Mouse (Mus musculus): ENCODE results near the gene Chsy1. TPM values are rescaled to one million over a fixed set of nuclear protein-coding genes. Genes with fewer than 3 reads are reported as not detected.

Chsy1 gene
- polyA plus RNA-seq, 1 experiment from 2014 or later: 29.3 TPM

DNA sequence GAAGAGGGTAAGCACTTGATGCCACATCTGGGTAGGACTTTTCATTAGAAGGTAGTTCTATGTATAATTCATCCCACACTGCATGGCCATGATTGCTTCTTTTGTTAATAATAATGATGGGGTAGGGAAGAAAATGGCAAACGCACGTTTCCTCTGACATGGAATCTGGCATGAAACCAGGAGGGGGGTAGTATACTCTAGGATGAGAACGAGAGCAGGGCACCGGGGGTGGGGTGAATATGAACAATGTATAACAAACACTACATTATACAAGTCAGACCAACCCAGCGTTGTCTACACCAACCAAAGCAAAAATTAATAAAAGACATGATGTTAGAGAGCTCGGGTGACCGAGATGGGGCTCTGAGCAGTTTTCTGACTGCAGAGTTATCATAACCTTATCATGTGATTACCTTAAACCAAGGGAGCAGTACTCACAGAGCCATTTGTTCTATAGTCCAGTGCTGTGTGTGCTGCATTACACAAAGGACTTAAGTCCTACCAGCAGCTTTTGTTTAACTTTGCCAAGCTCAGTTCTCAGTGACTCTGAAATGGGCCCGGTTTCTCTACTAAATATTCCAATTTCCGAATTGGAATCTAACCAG is 55.2 kb downstream of the Chsy1 start:
- H3K9ac ChIP-seq (replicated peaks; ENCODE audit: low read depth, low read length): no peak overlapping the region
- WGBS: 61% methylated on average over 9 of the region's 9 CpGs
- no peak overlapping the region for H3K4me3 ChIP-seq (ENCODE audit: low read depth, low read length)
- ATAC-seq (ENCODE audit: insufficient number of reproducible peaks, insufficient read depth, low FRiP score, low read depth): no peak
- H3K4me2 ChIP-seq (replicated peaks; ENCODE audit: low read depth, low read length): no peak overlapping the region
- H3K27me3 ChIP-seq (ENCODE audit: control insufficient read depth, insufficient read depth, low read length): no peaks in the 10 kb centered on the region
- peak overlapping the region; percentile 46; the same call in 1 of the 2 replicates for H3K27ac ChIP-seq (ENCODE audit: low read length)
- no peaks in the 10 kb centered on the region for H3K36me3 ChIP-seq (ENCODE audit: control insufficient read depth, insufficient read depth, low read length)
- peaks cover 14% of the 10 kb centered on the region; the same call in 1 of the 2 replicates for H3K4me1 ChIP-seq (ENCODE audit: control insufficient read depth, insufficient read depth, low read length)
- H3K9me3 ChIP-seq (ENCODE audit: control insufficient read depth, low read depth, low read length): no peaks in the 10 kb centered on the region

DNA sequence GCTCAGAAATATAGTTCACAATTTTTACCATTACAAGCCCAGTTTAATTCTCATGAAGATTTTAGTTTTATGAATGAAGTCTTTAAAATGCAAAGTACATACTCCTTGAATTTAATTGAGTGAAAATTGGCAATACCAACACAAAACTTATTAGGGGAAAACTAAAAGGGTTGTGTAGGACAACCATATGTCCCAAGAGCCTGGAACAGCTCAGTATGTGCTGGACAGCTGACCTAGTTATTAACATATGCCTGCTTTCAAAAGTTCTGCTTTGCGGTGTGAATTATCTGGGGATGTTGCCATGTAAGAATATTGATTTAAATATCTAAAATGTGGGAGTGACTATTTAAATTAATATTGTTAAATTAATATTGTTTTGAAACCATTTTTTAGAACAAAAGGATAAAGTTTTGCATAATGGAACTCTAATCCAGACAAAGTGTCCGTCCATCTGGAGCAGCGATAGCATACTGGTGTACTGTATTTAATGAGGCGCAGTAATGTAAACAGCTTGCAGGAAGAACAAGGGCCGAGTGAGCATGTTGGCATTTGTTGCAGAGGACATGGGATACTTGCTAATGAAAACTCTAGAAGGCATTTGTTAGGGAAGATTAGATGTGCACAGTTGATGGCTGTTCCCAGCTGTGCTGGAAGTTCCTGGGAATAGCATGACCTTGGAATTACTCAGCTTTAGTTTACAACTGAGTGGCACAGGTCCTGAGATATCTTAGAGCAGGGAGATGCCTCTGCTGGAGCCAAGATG is 55.9 kb downstream of the Chsy1 start:
- Histone ChIP-seq H3K36me3 (ENCODE audit: control insufficient read depth, insufficient read depth, low read length) (no peaks in the 10 kb centered on the region), H3K4me3 (ENCODE audit: low read depth, low read length) (no peak overlapping the region), H3K9me3 (ENCODE audit: control insufficient read depth, low read depth, low read length) (no peaks in the 10 kb centered on the region), H3K27me3 (ENCODE audit: control insufficient read depth, insufficient read depth, low read length) (no peaks in the 10 kb centered on the region), H3K4me2 (replicated peaks; ENCODE audit: low read depth, low read length) (no peak overlapping the region), H3K27ac (ENCODE audit: low read length) (peak overlapping the region; percentile 46; the same call in 1 of the 2 replicates), H3K9ac (replicated peaks; ENCODE audit: low read depth, low read length) (no peak overlapping the region), H3K4me1 (ENCODE audit: control insufficient read depth, insufficient read depth, low read length) (peaks cover 14% of the 10 kb centered on the region; the same call in 1 of the 2 replicates)
- ATAC-seq (ENCODE audit: insufficient number of reproducible peaks, insufficient read depth, low FRiP score, low read depth): no peak
- 41% methylated on average over 5 of the region's 5 CpGs for WGBS

DNA sequence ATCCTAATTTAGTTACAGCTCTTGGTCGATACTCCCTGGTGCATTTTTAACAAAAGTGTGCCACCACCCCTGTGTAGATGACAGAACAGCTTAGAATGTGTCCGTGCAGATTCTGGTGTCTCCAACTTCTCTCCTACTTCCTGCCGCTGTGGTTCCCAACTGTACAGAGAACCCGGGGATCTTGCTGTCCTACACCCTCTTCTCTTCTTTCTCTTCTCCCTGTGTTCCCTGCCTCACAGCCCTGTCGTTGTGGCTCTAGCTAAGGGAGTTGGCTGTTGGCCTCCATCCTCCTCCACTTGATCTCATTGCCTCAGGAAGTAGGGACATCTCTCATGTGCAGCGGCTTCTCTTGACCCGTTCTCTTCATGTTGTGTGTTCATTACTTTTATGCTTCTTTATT is 59.6 kb downstream of the Chsy1 start:
- Histone ChIP-seq H3K36me3 (ENCODE audit: control insufficient read depth, insufficient read depth, low read length) (peaks cover 23% of the 10 kb centered on the region), H3K9ac (replicated peaks; ENCODE audit: low read depth, low read length) (no peak overlapping the region), H3K27ac (ENCODE audit: low read length) (no peak overlapping the region), H3K27me3 (ENCODE audit: control insufficient read depth, insufficient read depth, low read length) (no peaks in the 10 kb centered on the region), H3K9me3 (ENCODE audit: control insufficient read depth, low read depth, low read length) (no peaks in the 10 kb centered on the region), H3K4me3 (ENCODE audit: low read depth, low read length) (no peak overlapping the region), H3K4me1 (ENCODE audit: control insufficient read depth, insufficient read depth, low read length) (peaks cover 8% of the 10 kb centered on the region; the same call in 1 of the 2 replicates), H3K4me2 (replicated peaks; ENCODE audit: low read depth, low read length) (no peak overlapping the region)
- WGBS: 88% methylated on average over 7 of the region's 7 CpGs
- no peak for ATAC-seq (ENCODE audit: insufficient number of reproducible peaks, insufficient read depth, low FRiP score, low read depth)

DNA sequence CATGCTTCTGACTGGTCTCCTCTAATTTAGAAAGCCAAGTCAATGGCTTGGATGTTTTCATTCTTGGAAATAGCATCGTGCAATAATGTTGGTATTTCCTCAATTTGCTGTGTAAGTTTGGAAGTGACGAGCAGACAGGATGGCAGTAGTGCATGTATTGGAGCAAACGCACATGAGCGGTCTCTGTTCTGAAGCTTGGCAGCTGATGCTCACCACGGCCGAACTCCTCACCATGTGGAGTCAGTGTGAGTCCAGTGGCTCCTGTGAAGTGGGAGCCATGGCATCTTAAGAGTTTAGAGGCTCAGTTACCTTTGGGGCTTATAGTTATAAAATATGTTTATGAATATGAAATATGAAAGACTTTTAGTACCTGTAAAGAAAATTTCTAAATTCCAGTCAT is 60.2 kb downstream of the Chsy1 start:
- WGBS: 88% methylated on average over 6 of the region's 6 CpGs

DNA sequence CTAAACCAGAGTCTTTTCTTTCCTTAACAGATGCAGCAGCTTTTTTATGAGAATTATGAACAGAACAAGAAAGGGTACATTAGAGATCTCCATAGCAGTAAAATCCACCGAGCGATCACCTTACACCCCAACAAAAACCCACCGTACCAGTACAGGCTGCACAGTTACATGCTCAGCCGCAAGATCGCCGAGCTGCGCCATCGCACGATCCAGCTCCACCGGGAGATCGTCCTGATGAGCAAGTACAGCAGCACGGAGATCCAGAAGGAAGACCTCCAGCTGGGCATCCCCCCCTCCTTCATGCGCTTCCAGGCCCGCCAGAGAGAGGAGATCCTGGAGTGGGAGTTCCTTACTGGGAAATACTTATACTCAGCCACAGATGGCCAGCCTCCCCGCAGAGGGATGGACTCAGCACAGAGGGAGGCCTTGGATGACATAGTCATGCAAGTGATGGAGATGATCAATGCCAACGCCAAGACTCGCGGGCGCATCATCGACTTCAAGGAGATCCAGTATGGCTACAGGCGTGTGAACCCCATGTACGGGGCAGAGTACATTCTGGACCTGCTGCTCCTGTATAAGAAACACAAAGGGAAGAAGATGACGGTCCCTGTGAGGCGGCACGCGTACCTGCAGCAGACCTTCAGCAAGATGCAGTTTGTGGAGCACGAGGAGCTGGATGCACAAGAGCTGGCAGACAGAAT is 61.6 kb downstream of the Chsy1 start:
- Histone ChIP-seq H3K9me3 (ENCODE audit: control insufficient read depth, low read depth, low read length) (no peaks in the 10 kb centered on the region), H3K36me3 (ENCODE audit: control insufficient read depth, insufficient read depth, low read length) (peaks cover 37% of the 10 kb centered on the region), H3K27me3 (ENCODE audit: control insufficient read depth, insufficient read depth, low read length) (no peaks in the 10 kb centered on the region), H3K27ac (ENCODE audit: low read length) (no peak overlapping the region), H3K4me3 (ENCODE audit: low read depth, low read length) (no peak overlapping the region), H3K4me2 (replicated peaks; ENCODE audit: low read depth, low read length) (no peak overlapping the region), H3K4me1 (ENCODE audit: control insufficient read depth, insufficient read depth, low read length) (no peaks in the 10 kb centered on the region), H3K9ac (replicated peaks; ENCODE audit: low read depth, low read length) (no peak overlapping the region)
- ATAC-seq (ENCODE audit: insufficient number of reproducible peaks, insufficient read depth, low FRiP score, low read depth): no peak
- 95% methylated on average over 27 of the region's 27 CpGs for WGBS

More for the DNA sequence above, 60.2 kb downstream of the Chsy1 start:
- no peak for ATAC-seq (ENCODE audit: insufficient number of reproducible peaks, insufficient read depth, low FRiP score, low read depth)
- Histone ChIP-seq H3K4me3 (ENCODE audit: low read depth, low read length) (no peak overlapping the region), H3K27me3 (ENCODE audit: control insufficient read depth, insufficient read depth, low read length) (no peaks in the 10 kb centered on the region), H3K36me3 (ENCODE audit: control insufficient read depth, insufficient read depth, low read length) (peaks cover 28% of the 10 kb centered on the region), H3K9ac (replicated peaks; ENCODE audit: low read depth, low read length) (no peak overlapping the region), H3K4me1 (ENCODE audit: control insufficient read depth, insufficient read depth, low read length) (peaks cover 3% of the 10 kb centered on the region; the same call in 1 of the 2 replicates), H3K27ac (ENCODE audit: low read length) (no peak overlapping the region), H3K9me3 (ENCODE audit: control insufficient read depth, low read depth, low read length) (no peaks in the 10 kb centered on the region), H3K4me2 (replicated peaks; ENCODE audit: low read depth, low read length) (no peak overlapping the region)

DNA sequence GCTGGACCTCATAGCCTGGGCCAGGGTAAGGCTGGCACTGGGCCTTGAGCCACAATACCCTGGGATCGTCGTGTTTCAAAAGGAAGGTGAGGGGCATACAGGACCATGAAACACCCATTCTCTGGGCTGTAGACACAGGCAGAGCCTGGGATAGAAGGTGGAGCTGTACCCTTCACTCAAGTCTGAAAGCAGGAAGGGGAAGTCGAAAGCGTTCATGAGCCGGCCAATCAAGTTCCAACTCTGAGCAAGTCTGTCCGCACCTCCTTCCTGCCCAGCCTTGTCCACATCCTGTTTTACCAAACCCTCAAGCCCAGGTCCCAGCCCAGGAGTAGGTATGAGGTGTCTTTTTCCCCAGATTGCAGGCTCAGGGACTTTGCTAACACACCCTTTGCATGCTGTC is 66.4 kb downstream of the Chsy1 start:
- H3K27ac ChIP-seq (ENCODE audit: low read length): no peak overlapping the region
- H3K4me3 ChIP-seq (ENCODE audit: low read depth, low read length): no peak overlapping the region
- no peak overlapping the region for H3K4me2 ChIP-seq (replicated peaks; ENCODE audit: low read depth, low read length)
- no peak for ATAC-seq (ENCODE audit: insufficient number of reproducible peaks, insufficient read depth, low FRiP score, low read depth)
- no peaks in the 10 kb centered on the region for H3K9me3 ChIP-seq (ENCODE audit: control insufficient read depth, low read depth, low read length)
- no peaks in the 10 kb centered on the region for H3K4me1 ChIP-seq (ENCODE audit: control insufficient read depth, insufficient read depth, low read length)
- H3K27me3 ChIP-seq (ENCODE audit: control insufficient read depth, insufficient read depth, low read length): no peaks in the 10 kb centered on the region
- WGBS: 94% methylated on average over 6 of the region's 6 CpGs
- H3K9ac ChIP-seq (replicated peaks; ENCODE audit: low read depth, low read length): no peak overlapping the region
- peaks cover 37% of the 10 kb centered on the region for H3K36me3 ChIP-seq (ENCODE audit: control insufficient read depth, insufficient read depth, low read length)

DNA sequence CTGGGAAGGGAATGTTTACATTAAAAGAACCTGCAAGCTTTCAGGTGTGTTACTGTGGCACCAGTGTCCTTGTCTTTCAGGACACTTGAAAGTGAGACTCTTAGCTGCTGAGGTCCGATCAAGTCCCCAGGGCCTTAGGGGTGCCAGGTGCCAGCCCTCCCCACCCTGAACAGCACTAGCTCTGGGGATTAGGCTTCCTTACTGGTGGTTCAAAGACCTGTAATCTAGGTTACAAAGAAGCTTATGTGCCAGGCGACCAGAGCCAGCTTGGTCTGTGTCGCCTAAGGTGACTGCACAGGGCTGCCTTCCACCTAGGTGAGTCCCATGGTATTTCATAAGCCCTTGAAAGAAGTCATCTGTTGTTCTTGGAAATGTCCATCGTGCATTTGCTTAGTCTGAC is 66.9 kb downstream of the Chsy1 start:
- no peak for ATAC-seq (ENCODE audit: insufficient number of reproducible peaks, insufficient read depth, low FRiP score, low read depth)
- no peaks in the 10 kb centered on the region for H3K27me3 ChIP-seq (ENCODE audit: control insufficient read depth, insufficient read depth, low read length)
- H3K4me3 ChIP-seq (ENCODE audit: low read depth, low read length): no peak overlapping the region
- H3K9ac ChIP-seq (replicated peaks; ENCODE audit: low read depth, low read length): no peak overlapping the region
- WGBS: 92% methylated on average over 4 of the region's 4 CpGs
- no peak overlapping the region for H3K27ac ChIP-seq (ENCODE audit: low read length)
- H3K4me1 ChIP-seq (ENCODE audit: control insufficient read depth, insufficient read depth, low read length): no peaks in the 10 kb centered on the region
- H3K9me3 ChIP-seq (ENCODE audit: control insufficient read depth, low read depth, low read length): no peaks in the 10 kb centered on the region
- H3K4me2 ChIP-seq (replicated peaks; ENCODE audit: low read depth, low read length): no peak overlapping the region
- peaks cover 32% of the 10 kb centered on the region for H3K36me3 ChIP-seq (ENCODE audit: control insufficient read depth, insufficient read depth, low read length)

DNA sequence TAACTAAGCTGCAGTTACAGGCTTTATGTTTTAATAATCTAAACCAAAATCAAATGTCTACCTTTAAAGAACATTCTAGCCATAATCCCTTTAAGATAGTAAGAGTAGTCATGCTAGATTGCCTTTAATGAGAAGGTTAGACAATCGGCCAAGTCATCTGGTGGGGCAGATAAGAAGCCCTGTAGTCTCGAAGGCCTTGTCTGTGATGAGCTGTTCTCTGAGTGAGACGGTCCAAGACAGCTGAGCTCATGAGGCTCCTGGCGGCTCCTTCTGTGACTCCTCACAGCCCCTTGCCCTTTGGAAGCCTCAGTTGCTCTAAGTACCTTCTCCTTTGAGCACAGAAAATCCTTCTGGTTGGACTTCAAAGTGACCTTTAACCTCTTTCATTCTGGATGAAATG is 67.6 kb downstream of the Chsy1 start:
- no peaks in the 10 kb centered on the region for H3K4me1 ChIP-seq (ENCODE audit: control insufficient read depth, insufficient read depth, low read length)
- no peaks in the 10 kb centered on the region for H3K27me3 ChIP-seq (ENCODE audit: control insufficient read depth, insufficient read depth, low read length)
- peaks cover 25% of the 10 kb centered on the region; the same call in 1 of the 2 replicates for H3K36me3 ChIP-seq (ENCODE audit: control insufficient read depth, insufficient read depth, low read length)
- ATAC-seq (ENCODE audit: insufficient number of reproducible peaks, insufficient read depth, low FRiP score, low read depth): no peak
- no peak overlapping the region for H3K9ac ChIP-seq (replicated peaks; ENCODE audit: low read depth, low read length)
- 82% methylated on average over 4 of the region's 4 CpGs for WGBS
- H3K9me3 ChIP-seq (ENCODE audit: control insufficient read depth, low read depth, low read length): no peaks in the 10 kb centered on the region
- no peak overlapping the region for H3K4me2 ChIP-seq (replicated peaks; ENCODE audit: low read depth, low read length)
- H3K4me3 ChIP-seq (ENCODE audit: low read depth, low read length): no peak overlapping the region
- no peak overlapping the region for H3K27ac ChIP-seq (ENCODE audit: low read length)

Data from stomach, embryonic 14.5 days (tissue).